ENCODE assay signal across 9 mouse cellular contexts in genomic region chr1:178527185-178527546, GRCm38 (mm10). TPM values are rescaled to one million over a fixed set of nuclear protein-coding genes. Genes with fewer than 3 reads are reported as not detected.
DNase-seq lines count a peak whose midpoint lies in the region; ATAC-seq and TF ChIP-seq lines count a peak whose summit lies in the region.
"Had no signal": no experiment of that assay in that cellular context is flagged by ENCODE, and none has a peak within 500 bp of the region (broad histone marks: within the 10 kb centered on the region; RNA-seq: fewer than 3 reads in every experiment).

No protein-coding gene starts in this region.

- H3K79me2 ChIP-seq in CH12.LX (replicated peaks; ENCODE audit: control insufficient read depth, extremely low read depth, insufficient read depth, poor library complexity, severe bottlenecking), result no peaks in the 10 kb centered on the region

- DNase-seq in CH12.LX (ENCODE audit: extremely low read depth), result peak; percentile 75
- peak; percentile 75 for DNase-seq in brain, embryonic 18.5 days (ENCODE audit: low read depth, low spot score)
- peak; percentile 62 to 85 for DNase-seq in kidney, postnatal 36 days
- DNase-seq in liver, embryonic 14.5 days (ENCODE audit: low read depth in 3 of 3, low spot score in 3 of 3), result peak; percentile 44 to 59 (median 46)
- peak; percentile 92 for DNase-seq in neural tube, embryonic 11.5 days (ENCODE audit: low spot score)

- peaks cover 30% of the 10 kb centered on the region for H3K9me3 ChIP-seq in CH12.LX (replicated peaks; ENCODE audit: low read length)
- no peaks in the 10 kb centered on the region for H3K9me3 ChIP-seq in forebrain, embryonic 12.5 days
- H3K9me3 ChIP-seq in heart, embryonic 16.5 days (replicated peaks; ENCODE audit: control insufficient read depth, low read length), result no peaks in the 10 kb centered on the region
- no peaks in the 10 kb centered on the region for H3K9me3 ChIP-seq in liver, embryonic 14.5 days (ENCODE audit: control insufficient read depth, low read length)
- H3K9me3 ChIP-seq in neural tube, embryonic 11.5 days (ENCODE audit: control insufficient read depth, low read length), result no peaks in the 10 kb centered on the region
- H3K9me3 ChIP-seq in stomach, embryonic 16.5 days (replicated peaks; ENCODE audit: control insufficient read depth, low read length), result no peaks in the 10 kb centered on the region

- H3K9ac ChIP-seq in CH12.LX (ENCODE audit: insufficient read depth, low read depth), result no peak overlapping the region
- H3K9ac ChIP-seq in forebrain, embryonic 12.5 days, result 0 out of 2 replicates have a peak overlapping the region, but pooled peaks have one; percentile 68
- peak overlapping the region; percentile 78; the same call in 1 of the 2 replicates for H3K9ac ChIP-seq in heart, embryonic 16.5 days (ENCODE audit: low read length)
- no peak overlapping the region for H3K9ac ChIP-seq in liver, embryonic 14.5 days (replicated peaks)
- 0 out of 2 replicates have a peak overlapping the region, but pooled peaks have one; percentile 10 for H3K9ac ChIP-seq in neural tube, embryonic 11.5 days (ENCODE audit: low read length)
- H3K9ac ChIP-seq in stomach, embryonic 16.5 days (ENCODE audit: low read length), result no peak overlapping the region; the same call in 1 of the 2 replicates

- no peak overlapping the region for H3K27ac ChIP-seq in CH12.LX (ENCODE audit: insufficient read depth, low read depth)
- no peak overlapping the region for H3K27ac ChIP-seq in forebrain, embryonic 12.5 days
- peak overlapping the region; percentile 47 for H3K27ac ChIP-seq in heart, embryonic 16.5 days (ENCODE audit: low read length)
- H3K27ac ChIP-seq in liver, embryonic 14.5 days, result no peak overlapping the region
- no peak overlapping the region for H3K27ac ChIP-seq in neural tube, embryonic 11.5 days (ENCODE audit: low read depth, low read length)
- no peak overlapping the region for H3K27ac ChIP-seq in stomach, embryonic 16.5 days (ENCODE audit: low read length)
- H3K27ac ChIP-seq: macrophage had no signal

- TF ChIP-seq POLR2A in CH12.LX (IDR thresholded peaks at IDR 0.05; ENCODE audit: low read depth, low read length), result no peak

- no peak overlapping the region for H3K4me2 ChIP-seq in CH12.LX (ENCODE audit: insufficient read depth, low read depth, poor library complexity, severe bottlenecking)
- peak overlapping the region; percentile 99 for H3K4me2 ChIP-seq in forebrain, embryonic 12.5 days
- peak overlapping the region; percentile 96 for H3K4me2 ChIP-seq in heart, embryonic 16.5 days (ENCODE audit: low read depth, low read length)
- peak overlapping the region; percentile 68 for H3K4me2 ChIP-seq in liver, embryonic 14.5 days (ENCODE audit: low read depth)
- H3K4me2 ChIP-seq in neural tube, embryonic 11.5 days (ENCODE audit: low read depth), result peak overlapping the region; percentile 99
- H3K4me2 ChIP-seq in stomach, embryonic 16.5 days (ENCODE audit: low read depth, low read length), result peak overlapping the region; percentile 99

- ATAC-seq in forebrain, embryonic 12.5 days (ENCODE audit: low FRiP score), result peak; percentile 33
- ATAC-seq in heart, embryonic 16.5 days (replicated peaks; ENCODE audit: extremely low read depth, insufficient read depth, low FRiP score), result no peak
- ATAC-seq in liver, embryonic 14.5 days (ENCODE audit: insufficient read depth), result peak; percentile 22; the same call in 1 of the 2 replicates
- peak; percentile 20; the same call in 1 of the 2 replicates for ATAC-seq in neural tube, embryonic 11.5 days (ENCODE audit: insufficient read depth, low FRiP score, low TSS enrichment)
- ATAC-seq in stomach, embryonic 16.5 days (ENCODE audit: insufficient read depth, low FRiP score), result peak; percentile 2; the same call in 1 of the 2 replicates

- no peak for TF ChIP-seq EP300 in CH12.LX (IDR thresholded peaks at IDR 0.05; ENCODE audit: low read length)
- TF ChIP-seq EP300 in liver, embryonic 14.5 days (IDR thresholded peaks at IDR 0.05; ENCODE audit: low read depth), result no peak

- dilution Hi-C loops in CH12.LX (cut with MboI; ENCODE audit: extremely low pct_ligation_motif_present, extremely low pct_unique_long_range_greater_than_20kb, low sequenced_read_pairs), result no loop called here

- TF ChIP-seq CTCF in CH12.LX (conservative IDR thresholded peaks at IDR 0.05 in 1 of 2, IDR thresholded peaks at IDR 0.05 in 1 of 2; ENCODE audit: low read depth in 2 of 2, low read length in 2 of 2), result peak; percentile 36 to 79; a peak in 2 of 4 replicates
- TF ChIP-seq CTCF in liver, embryonic 14.5 days (IDR thresholded peaks at IDR 0.05; ENCODE audit: low read depth), result peak; percentile 67

- H3K27me3 ChIP-seq in CH12.LX (replicated peaks), result no peaks in the 10 kb centered on the region
- peaks cover 53% of the 10 kb centered on the region for H3K27me3 ChIP-seq in forebrain, embryonic 12.5 days
- H3K27me3 ChIP-seq in heart, embryonic 16.5 days (ENCODE audit: control insufficient read depth, insufficient read depth, low read length), result no peaks in the 10 kb centered on the region
- peaks cover 50% of the 10 kb centered on the region for H3K27me3 ChIP-seq in liver, embryonic 14.5 days (ENCODE audit: control insufficient read depth, insufficient read depth, low read length)
- peaks cover 11% of the 10 kb centered on the region for H3K27me3 ChIP-seq in neural tube, embryonic 11.5 days (ENCODE audit: control insufficient read depth, insufficient read depth, low read length)
- H3K27me3 ChIP-seq in stomach, embryonic 16.5 days (ENCODE audit: control insufficient read depth, insufficient read depth, low read length), result peaks cover 8% of the 10 kb centered on the region; the same call in 1 of the 2 replicates

- H3K36me3 ChIP-seq in CH12.LX (replicated peaks in 1 of 2; ENCODE audit: control insufficient read depth in 1 of 2, insufficient read depth in 1 of 2, low read length in 1 of 2), result no peaks in the 10 kb centered on the region
- no peaks in the 10 kb centered on the region for H3K36me3 ChIP-seq in forebrain, embryonic 12.5 days (replicated peaks)
- no peaks in the 10 kb centered on the region for H3K36me3 ChIP-seq in heart, embryonic 16.5 days (ENCODE audit: control insufficient read depth, insufficient read depth)
- no peaks in the 10 kb centered on the region for H3K36me3 ChIP-seq in liver, embryonic 14.5 days (replicated peaks; ENCODE audit: control insufficient read depth, insufficient read depth, low read depth)
- no peaks in the 10 kb centered on the region for H3K36me3 ChIP-seq in neural tube, embryonic 11.5 days (ENCODE audit: control insufficient read depth, insufficient read depth, low read length)
- H3K36me3 ChIP-seq in stomach, embryonic 16.5 days (ENCODE audit: control insufficient read depth, insufficient read depth, low read length), result no peaks in the 10 kb centered on the region

- no peak overlapping the region for H3K4me3 ChIP-seq in CH12.LX (replicated peaks in 1 of 3; ENCODE audit: low read depth in 2 of 3, low read length in 2 of 3, poor library complexity in 1 of 3)
- peak overlapping the region; percentile 54 for H3K4me3 ChIP-seq in forebrain, embryonic 12.5 days (replicated peaks)
- H3K4me3 ChIP-seq in heart, embryonic 16.5 days (ENCODE audit: low read length), result peak overlapping the region; percentile 66
- H3K4me3 ChIP-seq in liver, embryonic 14.5 days (ENCODE audit: insufficient read depth in 1 of 2, low read depth in 2 of 2, low read length in 2 of 2), result peak overlapping the region; percentile 22 to 48; a peak in 3 of 4 replicates
- H3K4me3 ChIP-seq in neural tube, embryonic 11.5 days (ENCODE audit: low read depth, low read length), result peak overlapping the region; percentile 63
- peak overlapping the region; percentile 58 for H3K4me3 ChIP-seq in stomach, embryonic 16.5 days (replicated peaks; ENCODE audit: low read length)

- TF ChIP-seq RAD21 in CH12.LX (IDR thresholded peaks at IDR 0.05; ENCODE audit: low read depth, low read length), result peak; percentile 85

- in situ Hi-C loops in CH12.LX (cut with MboI; ENCODE audit: low pct_ligation_motif_present, low pct_unique_long_range_greater_than_20kb, low sequenced_read_pairs), result loop anchor here (10.0 kb wide), 1 partner anchor 618 kb away; no protein-coding TSS in a partner anchor

- WGBS in forebrain, embryonic 12.5 days, result under 1% methylated on average over 21 of the region's 21 CpGs
- under 1% methylated on average over 21 of the region's 21 CpGs for WGBS in heart, embryonic 16.5 days
- under 1% methylated on average over 21 of the region's 21 CpGs for WGBS in liver, embryonic 14.5 days (ENCODE audit: insufficient replicate concordance)
- under 1% methylated on average over 21 of the region's 21 CpGs for WGBS in neural tube, embryonic 11.5 days
- WGBS in stomach, embryonic 16.5 days, result under 1% methylated on average over 21 of the region's 21 CpGs

- H3K4me1 ChIP-seq in CH12.LX (ENCODE audit: control insufficient read depth in 1 of 2, insufficient read depth in 2 of 2), result peaks cover 0 to 11% of the 10 kb centered on the region in 2 experiments; a peak in 2 of 4 replicates
- peaks cover 30% of the 10 kb centered on the region for H3K4me1 ChIP-seq in forebrain, embryonic 12.5 days
- peaks cover 6% of the 10 kb centered on the region; the same call in 1 of the 2 replicates for H3K4me1 ChIP-seq in heart, embryonic 16.5 days (ENCODE audit: control insufficient read depth, insufficient read depth, low read length)
- no peaks in the 10 kb centered on the region for H3K4me1 ChIP-seq in liver, embryonic 14.5 days (replicated peaks; ENCODE audit: control insufficient read depth in 2 of 2, insufficient read depth in 2 of 2, low read length in 1 of 2)
- H3K4me1 ChIP-seq in neural tube, embryonic 11.5 days (ENCODE audit: control insufficient read depth, insufficient read depth, low read length), result peaks cover 18% of the 10 kb centered on the region
- peaks cover 20% of the 10 kb centered on the region; the same call in 1 of the 2 replicates for H3K4me1 ChIP-seq in stomach, embryonic 16.5 days (ENCODE audit: control insufficient read depth, insufficient read depth, low read length)

TF ChIP-seq in CH12.LX, 34 proteins besides CTCF, POLR2A, EP300 and RAD21 (continues in another document):
- TF ChIP-seq GABPA (IDR thresholded peaks at IDR 0.05; ENCODE audit: insufficient replicate concordance, low read depth, low read length) (no peak), MAX (IDR thresholded peaks at IDR 0.05; ENCODE audit: low read length) (no peak), IRF4 (IDR thresholded peaks at IDR 0.05; ENCODE audit: low read depth, low read length) (no peak), SMC3 (IDR thresholded peaks at IDR 0.05; ENCODE audit: low read depth, low read length) (peak; percentile 58)

RNA-seq across cellular contexts. Expression of gene Kif26b, which starts 1.8 kb away (rescaled TPM):
- total RNA-seq in CH12.LX (2012; rRNA removed) (under 0.01 TPM in 1 of 2 replicates, not detected in the other), CH12.LX (2014; rRNA removed) (not detected in 2 replicates)
- 0.09 and 0.10 TPM in 2 replicates for polyA plus RNA-seq in CH12.LX (2012; ENCODE audit: insufficient read length, low read depth)
- polyA plus RNA-seq in forebrain, embryonic 12.5 days (2016; fragmentation: Nextera tagmentation; extraction: Ambion mirVana), result 6.9 and 7.0 TPM in 2 replicates
- polyA plus RNA-seq in heart, embryonic 16.5 days (2015; fragmentation: Nextera tagmentation; extraction: Ambion mirVana), result 5.1 and 6.5 TPM in 2 replicates
- polyA plus RNA-seq in liver, embryonic 14.5 days (2012; rRNA removed), result 0.05 and 0.07 TPM in 2 replicates
- polyA plus RNA-seq in liver, embryonic 14.5 days (2014; fragmentation: Nextera tagmentation; extraction: Ambion mirVana), result 0.01 and 0.05 TPM in 2 replicates
- polyA plus RNA-seq in neural tube, embryonic 11.5 days (2014; fragmentation: Nextera tagmentation; extraction: Ambion mirVana), result 6.5 and 8.4 TPM in 2 replicates
- polyA plus RNA-seq in stomach, embryonic 16.5 days (2015; fragmentation: Nextera tagmentation; extraction: Ambion mirVana), result 1.8 TPM in 2 replicates
- polyA plus RNA-seq: macrophage had no signal

Comparison
In these comparisons a context has a peak if more than half of its experiments do, and no peak if none do; other contexts are left out.
1. H3K4me3 ChIP-seq: peak in forebrain, embryonic 12.5 days (single experiment), heart, embryonic 16.5 days (single experiment), liver, embryonic 14.5 days (2 of 2), neural tube, embryonic 11.5 days (single experiment) and stomach, embryonic 16.5 days (single experiment); none in CH12.LX (0 of 3).
2. H3K9ac ChIP-seq: peak in forebrain, embryonic 12.5 days (single experiment), heart, embryonic 16.5 days (single experiment) and neural tube, embryonic 11.5 days (single experiment); none in CH12.LX (single experiment), liver, embryonic 14.5 days (single experiment) and stomach, embryonic 16.5 days (single experiment).
3. Peak in every context shown above with its lines, with median percentiles within 50 percentile points of each other: DNase-seq.